Mouse (Mus musculus): ENCODE results near the gene Naaladl2.
A peak's percentile ranks its signal among the peaks of the same experiment; 100 is the strongest.
"Not testable (repeated sequence)": the region's sequence is repeated elsewhere in the genome, so short reads cannot be mapped to it uniquely, and the experiment has no call there.

Naaladl2 gene

GRCm38 (mm10) chr3:25143555-25144311 lies at the start of gene Naaladl2:
TSS of gene Naaladl2 (minus strand) at chr3:25144261.
- DNase-seq = peak; percentile 75 to 86

- DNase-seq = no peak
Measured at GRCm38 (mm10) chr3:25151721-25152120, 7.7 kb upstream of the Naaladl2 start.

- DNase-seq = no peak
Measured at GRCm38 (mm10) chr3:25147271-25147670, 3.2 kb upstream of the Naaladl2 start.

- DNase-seq = peak in 1 of 2 experiments; percentile 7
Measured at GRCm38 (mm10) chr3:25144961-25145697, 1.1 kb upstream of the Naaladl2 start.

GRCm38 (mm10) chr3:25143111-25143510 lies 950 bp downstream of the Naaladl2 start:
- DNase-seq = no peak

GRCm38 (mm10) chr3:25131848-25132247 lies 12.2 kb downstream of the Naaladl2 start:
- DNase-seq = no peak

GRCm38 (mm10) chr3:25127864-25128263 lies 16.2 kb downstream of the Naaladl2 start:
- DNase-seq = no peak

- DNase-seq = no peak
Measured at GRCm38 (mm10) chr3:25124919-25125846, 18.9 kb downstream of the Naaladl2 start.

GRCm38 (mm10) chr3:25113107-25113506 lies 31.0 kb downstream of the Naaladl2 start:
- DNase-seq = peak; percentile 3 to 10

- DNase-seq = peak; percentile 15 to 44
Measured at GRCm38 (mm10) chr3:25108997-25109396, 35.1 kb downstream of the Naaladl2 start.

GRCm38 (mm10) chr3:25092986-25093385 lies 51.1 kb downstream of the Naaladl2 start:
- DNase-seq = no peak

GRCm38 (mm10) chr3:25075785-25076184 lies 68.3 kb downstream of the Naaladl2 start:
- DNase-seq = no peak

GRCm38 (mm10) chr3:25074266-25074665 lies 69.8 kb downstream of the Naaladl2 start:
- no peak for DNase-seq

- no peak for DNase-seq
Measured at GRCm38 (mm10) chr3:25073821-25074220, 70.2 kb downstream of the Naaladl2 start.

- no peak for DNase-seq
Measured at GRCm38 (mm10) chr3:25063217-25063616, 80.8 kb downstream of the Naaladl2 start.

GRCm38 (mm10) chr3:25052975-25053374 lies 91.1 kb downstream of the Naaladl2 start:
- DNase-seq = no peak

GRCm38 (mm10) chr3:25019972-25020371 lies 124.1 kb downstream of the Naaladl2 start:
- DNase-seq = no peak

- no peak for DNase-seq
Measured at GRCm38 (mm10) chr3:25010751-25011150, 133.3 kb downstream of the Naaladl2 start.

- not testable (repeated sequence) for DNase-seq
Measured at GRCm38 (mm10) chr3:25006802-25007201, 137.3 kb downstream of the Naaladl2 start.

GRCm38 (mm10) chr3:24992577-24992976 lies 151.5 kb downstream of the Naaladl2 start:
- no peak for DNase-seq

GRCm38 (mm10) chr3:24992078-24992477 lies 152.0 kb downstream of the Naaladl2 start:
- no peak for DNase-seq

GRCm38 (mm10) chr3:24982111-24982510 lies 161.9 kb downstream of the Naaladl2 start:
- DNase-seq = peak in 1 of 2 experiments; percentile 1

GRCm38 (mm10) chr3:24942170-24942569 lies 201.9 kb downstream of the Naaladl2 start:
- DNase-seq = no peak
